ENCODE assay signal across 28 mouse cellular contexts in the genomic region with DNA sequence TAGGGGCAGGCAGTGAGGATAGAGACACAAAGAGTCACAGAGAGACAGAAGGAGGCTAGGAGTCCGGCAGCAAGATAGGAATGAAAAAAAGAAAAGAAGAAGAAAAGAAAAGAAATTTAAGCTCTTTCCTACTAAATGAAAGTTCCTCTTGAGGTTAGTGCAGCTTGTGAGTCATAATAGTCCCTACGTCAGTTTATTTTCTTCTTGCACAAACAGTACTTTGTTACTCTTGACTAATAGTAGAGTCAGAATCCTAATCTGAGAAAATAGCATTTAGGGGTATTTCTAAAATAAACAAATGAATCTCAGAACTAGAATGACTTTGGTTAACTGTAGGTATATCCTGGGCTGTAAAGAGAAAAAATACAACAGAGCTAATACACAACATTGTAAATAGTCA. TPM values are rescaled to one million over a fixed set of nuclear protein-coding genes. Genes with fewer than 3 reads are reported as not detected.
DNase-seq lines count a peak whose midpoint lies in the region; ATAC-seq and TF ChIP-seq lines count a peak whose summit lies in the region.
"Had no signal": no experiment of that assay in that cellular context is flagged by ENCODE, and none has a peak within 500 bp of the region (broad histone marks: within the 10 kb centered on the region; RNA-seq: fewer than 3 reads in every experiment).

No protein-coding gene starts in this region.

- no peak overlapping the region for H3K4me3 ChIP-seq in myocyte
- no peak overlapping the region for H3K4me3 ChIP-seq in midbrain, embryonic 14.5 days (replicated peaks; ENCODE audit: low read depth, low read length)
- H3K4me3 ChIP-seq: embryonic facial prominence, embryonic 13.5 days; erythroblast, embryonic 14.5 days; forebrain, embryonic 10.5 days; gastrocnemius, adult 2 months; heart, adult 2 months; hindbrain, embryonic 12.5 days; hindbrain, embryonic 15.5 days had no signal

- no peaks in the 10 kb centered on the region for H3K9me3 ChIP-seq in midbrain, embryonic 14.5 days (ENCODE audit: control insufficient read depth, low read length)
- H3K9me3 ChIP-seq: embryonic facial prominence, embryonic 13.5 days; forebrain, embryonic 10.5 days; hindbrain, embryonic 12.5 days; hindbrain, embryonic 15.5 days had no signal

- H3K27me3 ChIP-seq in myocyte (ENCODE audit: control insufficient read depth, insufficient read depth, insufficient read length) = no peaks in the 10 kb centered on the region
- H3K27me3 ChIP-seq in midbrain, embryonic 14.5 days (ENCODE audit: control insufficient read depth, insufficient read depth, low read length) = no peaks in the 10 kb centered on the region
- H3K27me3 ChIP-seq: embryonic facial prominence, embryonic 13.5 days; hindbrain, embryonic 12.5 days; hindbrain, embryonic 15.5 days; Patski had no signal

- peak; percentile 53 for ATAC-seq in granulocyte monocyte progenitor cell, adult 5-6 weeks (replicated peaks; ENCODE audit: poor library complexity, severe bottlenecking)
- no peak for ATAC-seq in midbrain, embryonic 14.5 days (ENCODE audit: low FRiP score, low TSS enrichment)
- ATAC-seq: CD4-positive, CD25-positive, alpha-beta regulatory T cell, adult 4 months; forebrain, embryonic 14.5 days; forebrain, postnatal 0 days; Patski had no signal

- no peaks in the 10 kb centered on the region for H3K79me2 ChIP-seq in myocyte (ENCODE audit: control insufficient read depth, insufficient read depth)

- no peak overlapping the region for H3K9ac ChIP-seq in midbrain, embryonic 14.5 days (replicated peaks; ENCODE audit: low read length)
- H3K9ac ChIP-seq: embryonic facial prominence, embryonic 13.5 days; forebrain, postnatal 0 days; hindbrain, embryonic 12.5 days; hindbrain, embryonic 15.5 days had no signal

- DNase-seq in 3T3-L1 (ENCODE audit: low read depth, low spot score) = peak; percentile 77
- DNase-seq in NIH3T3 (ENCODE audit: low read depth) = peak; percentile 73
- no peak for DNase-seq in heart, adult 11 months
- no peak for DNase-seq in midbrain, embryonic 14.5 days
- DNase-seq in left cerebral cortex, adult 11 months (ENCODE audit: low spot score) = no peak
- DNase-seq: adrenal gland, adult 2 months; adrenal gland, postnatal 14 days; B cell, adult 2 months; cerebellum, adult 11 months; cerebellum, adult 2 months; cerebellum, adult 9-11 months; cerebellum, postnatal 25 days; forebrain, postnatal 0 days; gastrocnemius, adult 2 months; gastrocnemius, postnatal 14 days; heart, adult 2 months had no signal

- H3K36me3 ChIP-seq in myocyte (ENCODE audit: control insufficient read depth, insufficient read depth) = no peaks in the 10 kb centered on the region
- no peaks in the 10 kb centered on the region for H3K36me3 ChIP-seq in midbrain, embryonic 14.5 days (ENCODE audit: control insufficient read depth, insufficient read depth, low read length)
- H3K36me3 ChIP-seq: embryonic facial prominence, embryonic 13.5 days; forebrain, embryonic 10.5 days; hindbrain, embryonic 12.5 days; hindbrain, embryonic 15.5 days had no signal

- H3K27ac ChIP-seq in midbrain, embryonic 14.5 days (replicated peaks; ENCODE audit: low read depth, low read length) = no peak overlapping the region
- H3K27ac ChIP-seq: embryonic facial prominence, embryonic 13.5 days; forebrain, embryonic 10.5 days; gastrocnemius, adult 2 months; heart, adult 2 months; hindbrain, embryonic 12.5 days; hindbrain, embryonic 15.5 days had no signal

- TF ChIP-seq POLR2A in myocyte (IDR thresholded peaks at IDR 0.05; ENCODE audit: insufficient read length, low read depth) = no peak

- H3ac ChIP-seq in myocyte (ENCODE audit: control insufficient read depth, insufficient read length) = no peak overlapping the region

- H3K4me2 ChIP-seq in myocyte (ENCODE audit: low read depth) = peak overlapping the region; percentile 54
- H3K4me2 ChIP-seq in midbrain, embryonic 14.5 days (ENCODE audit: low read length) = no peak overlapping the region
- H3K4me2 ChIP-seq: embryonic facial prominence, embryonic 13.5 days; heart, embryonic 11.5 days; hindbrain, embryonic 12.5 days; hindbrain, embryonic 15.5 days had no signal

- H3K4me1 ChIP-seq in midbrain, embryonic 14.5 days (ENCODE audit: control insufficient read depth, insufficient read depth, low read length) = no peaks in the 10 kb centered on the region
- H3K4me1 ChIP-seq: embryonic facial prominence, embryonic 13.5 days; forebrain, embryonic 10.5 days; hindbrain, embryonic 12.5 days had no signal

- WGBS in midbrain, embryonic 14.5 days = 96% methylated on average over 2 of the region's 2 CpGs

TF ChIP-seq in myocyte, 11 proteins besides CTCF, POLR2A, EP300 and RAD21:
- TF ChIP-seq MAX (IDR thresholded peaks at IDR 0.05; ENCODE audit: low read depth) (no peak), USF1 (IDR thresholded peaks at IDR 0.05; ENCODE audit: low read depth) (no peak), POLR2AphosphoS2 (IDR thresholded peaks at IDR 0.05; ENCODE audit: insufficient read length, low read depth) (no peak), CEBPB (IDR thresholded peaks at IDR 0.05; ENCODE audit: insufficient read depth, poor library complexity, severe bottlenecking) (peak; percentile 45; the same call in 1 of the 2 replicates), MYOD1 (IDR thresholded peaks at IDR 0.05; ENCODE audit: control insufficient read depth in 1 of 3, insufficient read length in 2 of 3, low read depth in 2 of 3) (no peak), TCF12 (IDR thresholded peaks at IDR 0.05; ENCODE audit: insufficient read depth, poor library complexity, severe bottlenecking) (no peak), TCF3 (IDR thresholded peaks at IDR 0.05; ENCODE audit: insufficient read length, low read depth) (no peak), MYOG (IDR thresholded peaks at IDR 0.05; ENCODE audit: control insufficient read depth in 1 of 3, insufficient read depth in 1 of 3, insufficient read length in 2 of 3, low read depth in 2 of 3) (no peak), SRF (IDR thresholded peaks at IDR 0.05; ENCODE audit: control insufficient read depth, insufficient read length, low read depth) (no peak)

RNA-seq across cellular contexts. Expression of a gene that starts 21.4 kb away (rescaled TPM):
- total RNA-seq in granulocyte monocyte progenitor cell, adult 5-6 weeks (2014; fragmentation: Nextera tagmentation) = 7.9 and 9.6 TPM in 2 replicates
- total RNA-seq in granulocyte monocyte progenitor cell, adult 5-6 weeks (2017) = 5.5 and 8.2 TPM in 2 replicates
- polyA plus RNA-seq in myocyte (2012; fragmentation: generic; extraction: Trizol) = 0.76 TPM
- polyA plus RNA-seq in midbrain, embryonic 14.5 days (2014; fragmentation: Nextera tagmentation; extraction: Ambion mirVana) = 30.7 and 32.9 TPM in 2 replicates
- total RNA-seq: MEL had no signal
- polyA plus RNA-seq: CD4-positive, CD25-positive, alpha-beta regulatory T cell, adult 4 months; erythroblast, embryonic 14.5 days had no signal

Comparison
In these comparisons a context has a peak if more than half of its experiments do, and no peak if none do; other contexts are left out.
1. DNase-seq: peak in 3T3-L1 (single experiment) and NIH3T3 (single experiment); none in heart, adult 11 months (single experiment), midbrain, embryonic 14.5 days (single experiment) and left cerebral cortex, adult 11 months (single experiment).
2. RNA of a gene that starts 21.4 kb away (polyA plus RNA-seq): 30.7 to 32.9 TPM in midbrain, embryonic 14.5 days; 0.76 TPM in myocyte (single experiment); every median in the first group is over 10 times any median in the second.